ENCODE assay signal across 8 mouse cellular contexts in the genomic region with DNA sequence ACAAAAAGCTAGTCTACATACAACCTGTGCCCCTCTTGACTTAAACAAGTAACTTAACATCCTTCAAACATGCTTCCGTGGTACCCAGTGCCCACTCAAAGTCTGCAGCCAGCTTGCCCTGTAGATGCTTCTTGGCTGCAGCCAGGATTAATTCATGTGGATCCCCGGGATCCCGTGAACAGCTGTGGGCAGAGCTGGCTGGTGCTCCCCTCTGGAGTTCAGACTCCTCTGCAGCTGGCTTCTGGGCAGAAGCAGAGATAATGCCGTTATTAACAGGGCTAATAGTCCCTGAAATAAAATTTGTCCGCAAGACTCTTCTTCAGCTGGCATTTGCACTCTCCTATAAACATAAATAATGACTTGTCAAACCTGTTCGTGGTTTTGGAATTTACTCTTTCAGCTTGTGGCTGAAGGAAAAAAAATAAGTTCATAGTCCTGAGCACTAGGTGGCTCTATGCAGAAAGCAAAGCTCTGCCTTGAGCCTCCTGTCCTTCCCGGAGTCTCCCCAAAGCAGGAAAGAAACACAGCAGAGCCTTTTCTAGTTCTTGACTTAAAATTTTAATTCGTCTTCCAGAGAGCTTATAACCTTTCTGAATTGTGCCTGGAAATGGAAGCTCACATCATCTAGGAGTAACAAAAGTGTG.
DNase-seq lines count a peak whose midpoint lies in the region; ATAC-seq and TF ChIP-seq lines count a peak whose summit lies in the region.

No protein-coding gene starts in this region.

- no peak overlapping the region for H3K9ac ChIP-seq in hindbrain, postnatal 0 days (replicated peaks; ENCODE audit: low read length)

- H3K27ac ChIP-seq in hindbrain, postnatal 0 days = no peak overlapping the region

- WGBS in hindbrain, postnatal 0 days = 15% methylated on average over 8 of the region's 8 CpGs

- no peak overlapping the region for H3K4me3 ChIP-seq in hindbrain, postnatal 0 days (ENCODE audit: low read length)

- intact Hi-C loops in heart, postnatal 10 days (cut with DNase I) = loop anchor here (1.0 kb wide), 1 partner anchor 299 kb away; no protein-coding TSS in a partner anchor

- H3K9me3 ChIP-seq in hindbrain, postnatal 0 days (ENCODE audit: low read length) = no peaks in the 10 kb centered on the region

- H3K27me3 ChIP-seq in hindbrain, postnatal 0 days (ENCODE audit: insufficient read depth, low read length) = no peaks in the 10 kb centered on the region

- H3K36me3 ChIP-seq in hindbrain, postnatal 0 days (ENCODE audit: insufficient read depth, low read length) = no peaks in the 10 kb centered on the region

- peak; percentile 12 to 28 for DNase-seq in heart, postnatal 10 days
- DNase-seq in heart, adult 11 months = no peak
- peak; percentile 61 for DNase-seq in 3T3-L1 (ENCODE audit: low read depth, low spot score)
- DNase-seq in adrenal gland, postnatal 14 days = peak; percentile 31
- peak; percentile 82 for DNase-seq in hindbrain, postnatal 0 days (ENCODE audit: low spot score)
- peak; percentile 46 for DNase-seq in retina, embryonic 14.5 days (ENCODE audit: low spot score)
- no peak for DNase-seq in thymus, postnatal 10 days (ENCODE audit: low spot score in 2 of 2)

- TF ChIP-seq CTCF in hindbrain, postnatal 0 days (IDR thresholded peaks at IDR 0.05; ENCODE audit: low read depth) = peak; percentile 74

- ATAC-seq in hindbrain, postnatal 0 days = peak; percentile 84; the same call in 1 of the 2 replicates
- no peak for ATAC-seq in erythroblast, adult 5-6 weeks (replicated peaks; ENCODE audit: low FRiP score, poor library complexity, severe bottlenecking)

- H3K4me2 ChIP-seq in hindbrain, postnatal 0 days (ENCODE audit: low read depth, low read length) = no peak overlapping the region

- peaks cover 10% of the 10 kb centered on the region; the same call in 1 of the 2 replicates for H3K4me1 ChIP-seq in hindbrain, postnatal 0 days (ENCODE audit: insufficient read depth, low read length)

Comparison
In these comparisons a context has a peak if more than half of its experiments do, and no peak if none do; other contexts are left out.
1. DNase-seq: peak in heart, postnatal 10 days (2 of 2), 3T3-L1 (single experiment), adrenal gland, postnatal 14 days (single experiment), hindbrain, postnatal 0 days (single experiment) and retina, embryonic 14.5 days (single experiment); none in heart, adult 11 months (single experiment) and thymus, postnatal 10 days (0 of 2).